Mouse (Mus musculus): ENCODE data around the gene Gm28308. TPM values are rescaled to one million over a fixed set of nuclear protein-coding genes. Genes with fewer than 3 reads are reported as not detected.

Gm28308 gene
- polyA plus RNA-seq, 1 experiment: not detected

- Histone ChIP-seq H3K4me1 (ENCODE audit: control insufficient read depth, insufficient read depth, insufficient read length) (peaks cover 7% of the 10 kb centered on the region), H3K27me3 (ENCODE audit: control insufficient read depth, insufficient read depth, low read length) (peaks cover 56% of the 10 kb centered on the region), H3K36me3 (ENCODE audit: control insufficient read depth, insufficient read depth, low read length) (no peaks in the 10 kb centered on the region), H3K4me3 (ENCODE audit: extremely low read depth, insufficient read depth, insufficient read length) (no peak overlapping the region), H3K27ac (ENCODE audit: insufficient read depth, low read length) (no peak overlapping the region)
- no peak for DNase-seq (ENCODE audit: low read depth in 1 of 2, low spot score in 2 of 2)
- WGBS: 7% methylated on average over 7 of the region's 7 CpGs
- TF ChIP-seq CTCF (IDR thresholded peaks at IDR 0.05; ENCODE audit: extremely low read depth, insufficient read depth, insufficient read length, insufficient replicate concordance): no peak
- no peak for TF ChIP-seq POLR2A (IDR thresholded peaks at IDR 0.05; ENCODE audit: low read depth, low read length)
Observed at GRCm38 (mm10) chr6:52251177-52251879, 38.2 kb upstream of the Gm28308 start.

- TF ChIP-seq POLR2A (IDR thresholded peaks at IDR 0.05; ENCODE audit: low read depth, low read length): no peak
- TF ChIP-seq CTCF (IDR thresholded peaks at IDR 0.05; ENCODE audit: extremely low read depth, insufficient read depth, insufficient read length, insufficient replicate concordance): no peak
- Histone ChIP-seq H3K4me1 (ENCODE audit: control insufficient read depth, insufficient read depth, insufficient read length) (peaks cover 14% of the 10 kb centered on the region), H3K27me3 (ENCODE audit: control insufficient read depth, insufficient read depth, low read length) (peaks cover 70% of the 10 kb centered on the region), H3K4me3 (ENCODE audit: extremely low read depth, insufficient read depth, insufficient read length) (no peak overlapping the region), H3K36me3 (ENCODE audit: control insufficient read depth, insufficient read depth, low read length) (no peaks in the 10 kb centered on the region), H3K27ac (ENCODE audit: insufficient read depth, low read length) (no peak overlapping the region)
- DNase-seq (ENCODE audit: low read depth in 1 of 2, low spot score in 2 of 2): no peak
- 15% methylated on average over 4 of the region's 4 CpGs for whole genome bisulfite sequencing
Observed at GRCm38 (mm10) chr6:52249826-52250225, 36.7 kb upstream of the Gm28308 start.

- no peak for DNase-seq (ENCODE audit: low read depth in 1 of 2, low spot score in 2 of 2)
- H3K27me3 ChIP-seq (ENCODE audit: control insufficient read depth, insufficient read depth, low read length): peaks cover 74% of the 10 kb centered on the region
- H3K4me3 ChIP-seq (ENCODE audit: extremely low read depth, insufficient read depth, insufficient read length): no peak overlapping the region
- peaks cover 15% of the 10 kb centered on the region for H3K4me1 ChIP-seq (ENCODE audit: control insufficient read depth, insufficient read depth, insufficient read length)
- TF ChIP-seq CTCF (IDR thresholded peaks at IDR 0.05; ENCODE audit: extremely low read depth, insufficient read depth, insufficient read length, insufficient replicate concordance) (no peak), POLR2A (IDR thresholded peaks at IDR 0.05; ENCODE audit: low read depth, low read length) (no peak)
- WGBS: 3% methylated on average over 16 of the region's 16 CpGs
- H3K27ac ChIP-seq (ENCODE audit: insufficient read depth, low read length): no peak overlapping the region
- no peaks in the 10 kb centered on the region for H3K36me3 ChIP-seq (ENCODE audit: control insufficient read depth, insufficient read depth, low read length)
Observed at GRCm38 (mm10) chr6:52249415-52249738, 36.2 kb upstream of the Gm28308 start.

DNA sequence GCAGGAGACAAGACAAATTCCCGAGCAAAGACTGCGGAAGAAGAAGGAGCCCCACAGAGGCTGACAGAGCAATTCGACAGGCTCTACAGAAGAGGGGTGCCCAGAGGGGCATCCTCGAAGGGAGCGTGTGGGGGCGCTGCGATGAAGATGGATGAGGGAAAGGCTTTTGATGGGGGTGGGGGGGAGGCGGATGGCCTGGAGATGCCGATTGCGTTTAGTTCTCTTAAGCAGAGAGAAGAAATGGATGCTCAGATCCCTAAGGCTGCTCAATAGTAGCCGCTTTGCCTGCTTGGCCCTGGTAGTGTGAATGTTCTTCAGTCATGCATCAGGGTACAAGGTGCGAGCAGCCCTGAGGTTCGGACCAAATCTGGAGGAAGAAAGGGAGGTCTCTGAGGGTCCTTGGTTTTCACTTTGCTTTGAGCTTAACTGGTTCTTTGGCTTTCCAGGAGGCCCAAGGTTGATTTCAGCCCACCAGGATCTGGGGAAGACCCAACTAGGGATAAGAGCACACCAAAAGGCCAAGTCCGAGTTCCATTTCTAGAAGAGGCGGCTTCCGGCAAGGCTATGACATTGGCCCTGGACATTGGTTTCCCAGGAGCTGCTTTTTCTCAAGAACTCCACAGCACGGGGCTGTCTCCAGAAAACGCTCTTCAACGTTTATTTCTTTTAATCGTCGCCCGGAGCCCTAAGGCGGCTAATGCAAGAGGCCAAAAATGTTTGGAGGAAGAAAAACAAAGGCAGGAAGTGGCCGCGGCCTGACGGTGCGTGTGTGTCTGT lies 35.7 kb upstream of the Gm28308 start:
- no peaks in the 10 kb centered on the region for H3K36me3 ChIP-seq (ENCODE audit: control insufficient read depth, insufficient read depth, low read length)
- no peak overlapping the region for H3K4me3 ChIP-seq (ENCODE audit: extremely low read depth, insufficient read depth, insufficient read length)
- H3K27me3 ChIP-seq (ENCODE audit: control insufficient read depth, insufficient read depth, low read length): peaks cover 74% of the 10 kb centered on the region
- TF ChIP-seq POLR2A (IDR thresholded peaks at IDR 0.05; ENCODE audit: low read depth, low read length): no peak
- no peak for TF ChIP-seq CTCF (IDR thresholded peaks at IDR 0.05; ENCODE audit: extremely low read depth, insufficient read depth, insufficient read length, insufficient replicate concordance)
- 6% methylated on average over 27 of the region's 27 CpGs for WGBS
- H3K27ac ChIP-seq (ENCODE audit: insufficient read depth, low read length): no peak overlapping the region
- DNase-seq (ENCODE audit: low read depth in 1 of 2, low spot score in 2 of 2): no peak
- peaks cover 15% of the 10 kb centered on the region for H3K4me1 ChIP-seq (ENCODE audit: control insufficient read depth, insufficient read depth, insufficient read length)

- H3K27ac ChIP-seq (ENCODE audit: insufficient read depth, low read length): no peak overlapping the region
- WGBS: 5% methylated on average over 23 of the region's 23 CpGs
- TF ChIP-seq POLR2A (IDR thresholded peaks at IDR 0.05; ENCODE audit: low read depth, low read length) (no peak), CTCF (IDR thresholded peaks at IDR 0.05; ENCODE audit: extremely low read depth, insufficient read depth, insufficient read length, insufficient replicate concordance) (no peak)
- peaks cover 15% of the 10 kb centered on the region for H3K4me1 ChIP-seq (ENCODE audit: control insufficient read depth, insufficient read depth, insufficient read length)
- no peak for DNase-seq (ENCODE audit: low read depth in 1 of 2, low spot score in 2 of 2)
- H3K27me3 ChIP-seq (ENCODE audit: control insufficient read depth, insufficient read depth, low read length): peaks cover 71% of the 10 kb centered on the region
- no peak overlapping the region for H3K4me3 ChIP-seq (ENCODE audit: extremely low read depth, insufficient read depth, insufficient read length)
- no peaks in the 10 kb centered on the region for H3K36me3 ChIP-seq (ENCODE audit: control insufficient read depth, insufficient read depth, low read length)
Observed at GRCm38 (mm10) chr6:52247766-52248637, 34.9 kb upstream of the Gm28308 start.

DNA sequence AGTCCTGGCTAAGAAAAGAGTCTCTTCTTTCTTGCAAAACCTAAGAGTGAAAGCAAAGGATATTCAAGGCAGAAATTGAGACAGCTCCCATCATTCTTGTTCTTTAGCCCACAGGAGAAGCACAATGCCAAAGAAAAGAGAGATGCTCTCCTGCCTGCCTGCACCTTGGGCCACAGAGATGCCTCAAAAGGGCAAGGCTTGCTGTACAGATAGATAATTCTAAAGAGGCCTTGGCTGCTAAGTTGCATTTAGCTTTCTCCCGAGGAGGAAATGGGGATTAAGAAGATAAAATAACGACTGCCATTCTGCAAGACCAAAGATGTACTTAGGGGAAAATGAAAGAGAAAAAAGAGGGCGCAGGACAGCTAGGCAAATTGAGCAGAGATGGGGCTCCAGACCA lies 33.8 kb upstream of the Gm28308 start:
- H3K27ac ChIP-seq (ENCODE audit: insufficient read depth, low read length): no peak overlapping the region
- peaks cover 68% of the 10 kb centered on the region for H3K27me3 ChIP-seq (ENCODE audit: control insufficient read depth, insufficient read depth, low read length)
- WGBS: 11% methylated on average over 3 of the region's 3 CpGs
- no peak for TF ChIP-seq CTCF (IDR thresholded peaks at IDR 0.05; ENCODE audit: extremely low read depth, insufficient read depth, insufficient read length, insufficient replicate concordance)
- no peak for TF ChIP-seq POLR2A (IDR thresholded peaks at IDR 0.05; ENCODE audit: low read depth, low read length)
- H3K4me3 ChIP-seq (ENCODE audit: extremely low read depth, insufficient read depth, insufficient read length): no peak overlapping the region
- no peaks in the 10 kb centered on the region for H3K36me3 ChIP-seq (ENCODE audit: control insufficient read depth, insufficient read depth, low read length)
- peaks cover 15% of the 10 kb centered on the region for H3K4me1 ChIP-seq (ENCODE audit: control insufficient read depth, insufficient read depth, insufficient read length)
- DNase-seq (ENCODE audit: low read depth in 1 of 2, low spot score in 2 of 2): no peak
